Mouse (Mus musculus) stomach, postnatal 0 days (tissue): ENCODE measurements around the gene Sulf2. TPM values are rescaled to one million over a fixed set of nuclear protein-coding genes. Genes with fewer than 3 reads are reported as not detected.

Experiments
- ATAC-seq: fragments of 200-750 bp; cut with Nextera tagmentation; 2 replicates; pipeline ENCODE4 v1.8.0; 2017; ENCODE audit not compliant: low FRiP score, low TSS enrichment
- DNase-seq: peaks from one replicate; pipeline ENCODE4 v3.0.0-alpha.2; 2016; ENCODE audit warnings: low spot score
- H3K27ac ChIP-seq: fragments of 300-500 bp; sonication (generic); replicated peaks from 2 replicates; pipeline ENCODE4 v1.5.1; 2014; ENCODE audit warnings: mild to moderate bottlenecking, control low read depth
- H3K27me3 ChIP-seq: fragments of 300-500 bp; sonication (generic); 2 replicates; pipeline ENCODE4 v1.6.1; 2014; ENCODE audit warnings: low read length; ENCODE audit not compliant: control insufficient read depth, insufficient read depth
- H3K36me3 ChIP-seq: fragments of 300-500 bp; sonication (generic); 2 replicates; pipeline ENCODE4 v1.6.1; 2014; ENCODE audit warnings: low read length, mixed read lengths; ENCODE audit not compliant: control insufficient read depth, insufficient read depth
- H3K4me1 ChIP-seq: fragments of 300-500 bp; sonication (generic); replicated peaks from 2 replicates; pipeline ENCODE4 v1.6.1; 2014; ENCODE audit warnings: antibody characterized with exemption; ENCODE audit not compliant: control insufficient read depth, insufficient read depth
- H3K4me2 ChIP-seq: fragments of 300-500 bp; sonication (generic); replicated peaks from 2 replicates; pipeline ENCODE4 v1.6.1; 2014; ENCODE audit warnings: low read depth, mild to moderate bottlenecking, control low read depth, moderate library complexity
- H3K4me3 ChIP-seq: fragments of 300-500 bp; sonication (generic); 2 replicates; pipeline ENCODE4 v1.5.1; 2014; ENCODE audit warnings: low read depth, low read length, control low read depth
- H3K9ac ChIP-seq: fragments of 300-500 bp; sonication (generic); 2 replicates; pipeline ENCODE4 v1.6.1; 2014; ENCODE audit warnings: mild to moderate bottlenecking, low read length, control low read depth, mixed read lengths
- H3K9me3 ChIP-seq: fragments of 300-500 bp; sonication (generic); 2 replicates; pipeline ENCODE4 v1.6.1; 2016; ENCODE audit warnings: low read length; ENCODE audit not compliant: control insufficient read depth
- CTCF ChIP-seq: IDR thresholded peaks from 2 replicates; pipeline ENCODE4 v1.5.1; 2016; ENCODE audit warnings: antibody characterized with exemption, low read depth, mild to moderate bottlenecking, moderate library complexity
- EP300 ChIP-seq: optimal IDR thresholded peaks from 2 replicates; pipeline ENCODE3; 2016; ENCODE audit warnings: antibody characterized with exemption
- WGBS: fragments of 180-500 bp; shearing (Covaris S2); extraction: QIAGEN DNeasy Blood & Tissue Kit; methylation state at CpG from one replicate; pipeline ENCODE4 v1.1.7; 2014; 5-methylcytosine and 5-hydroxymethylcytosine counted together
- polyA plus RNA-seq: library from polyadenylated mRNA; unstranded; fragments of >200 nt; fragmentation: Nextera tagmentation; extraction: Ambion mirVana; gene quantifications from 2 replicates; pipeline ENCODE4 v1.2.1, GENCODE M21; 2015

Gene Sulf2
- polyA plus RNA-seq, 1 experiment from 2014 or later = 49.1 TPM

GRCm38 (mm10) chr2:166162160-166162559, 6.7 kb upstream of the Sulf2 start:
- TF ChIP-seq EP300 (no peak), CTCF (no peak)
- 53% methylated on average over 5 of the region's 5 CpGs for WGBS
- no peak overlapping the region for H3K4me2 ChIP-seq
- H3K27me3 ChIP-seq = no peaks in the 10 kb centered on the region
- H3K9ac ChIP-seq = no peak overlapping the region
- H3K36me3 ChIP-seq = no peaks in the 10 kb centered on the region
- no peaks in the 10 kb centered on the region for H3K9me3 ChIP-seq
- no peak for ATAC-seq
- H3K4me3 ChIP-seq = no peak overlapping the region
- no peaks in the 10 kb centered on the region for H3K4me1 ChIP-seq
- H3K27ac ChIP-seq = no peak overlapping the region
- DNase-seq = no peak

GRCm38 (mm10) chr2:166159276-166159675, 3.8 kb upstream of the Sulf2 start:
- ATAC-seq = no peak
- no peaks in the 10 kb centered on the region for H3K4me1 ChIP-seq
- 89% methylated on average over 7 of the region's 7 CpGs for WGBS

GRCm38 (mm10) chr2:166157767-166158561, 2.5 kb upstream of the Sulf2 start:
- no peak for DNase-seq
- H3K4me2 ChIP-seq = no peak overlapping the region
- no peak for TF ChIP-seq EP300
- TF ChIP-seq CTCF = no peak
- no peaks in the 10 kb centered on the region for H3K4me1 ChIP-seq
- no peaks in the 10 kb centered on the region for H3K27me3 ChIP-seq
- no peak for ATAC-seq
- no peaks in the 10 kb centered on the region for H3K36me3 ChIP-seq
- no peak overlapping the region for H3K4me3 ChIP-seq
- no peaks in the 10 kb centered on the region for H3K9me3 ChIP-seq
- H3K27ac ChIP-seq = peak overlapping the region; percentile 75
- 71% methylated on average over 12 of the region's 12 CpGs for WGBS
- no peak overlapping the region; the same call in 1 of the 2 replicates for H3K9ac ChIP-seq

More at GRCm38 (mm10) chr2:166159276-166159675, 3.8 kb upstream of the Sulf2 start:
- no peak overlapping the region for H3K4me3 ChIP-seq
- no peak overlapping the region for H3K4me2 ChIP-seq
- H3K36me3 ChIP-seq = no peaks in the 10 kb centered on the region
- TF ChIP-seq CTCF (peak; percentile 32), EP300 (no peak)
- DNase-seq = no peak
- H3K9ac ChIP-seq = no peak overlapping the region
- no peaks in the 10 kb centered on the region for H3K27me3 ChIP-seq
- H3K27ac ChIP-seq = no peak overlapping the region
- no peaks in the 10 kb centered on the region for H3K9me3 ChIP-seq

GRCm38 (mm10) chr2:166157144-166157543, 1.7 kb upstream of the Sulf2 start:
- H3K36me3 ChIP-seq = no peaks in the 10 kb centered on the region
- H3K4me2 ChIP-seq = no peak overlapping the region
- no peaks in the 10 kb centered on the region for H3K27me3 ChIP-seq
- peak; percentile 71 for ATAC-seq
- H3K9me3 ChIP-seq = no peaks in the 10 kb centered on the region
- 56% methylated on average over 2 of the region's 2 CpGs for WGBS
- no peak overlapping the region for H3K4me3 ChIP-seq
- H3K9ac ChIP-seq = no peak overlapping the region
- peak; percentile 57 for DNase-seq
- H3K4me1 ChIP-seq = no peaks in the 10 kb centered on the region; the same call in 1 of the 2 replicates
- no peak overlapping the region; the same call in 1 of the 2 replicates for H3K27ac ChIP-seq
- TF ChIP-seq EP300 (no peak), CTCF (no peak)

GRCm38 (mm10) chr2:166156122-166156521, 659 bp upstream of the Sulf2 start:
- Histone ChIP-seq H3K9me3 (no peaks in the 10 kb centered on the region), H3K27ac (peak overlapping the region; percentile 91; the same call in 1 of the 2 replicates), H3K27me3 (no peaks in the 10 kb centered on the region), H3K4me3 (no peak overlapping the region; the same call in 1 of the 2 replicates), H3K4me1 (peaks cover 3% of the 10 kb centered on the region), H3K36me3 (no peaks in the 10 kb centered on the region), H3K9ac (no peak overlapping the region; the same call in 1 of the 2 replicates), H3K4me2 (peak overlapping the region; percentile 96; the same call in 1 of the 2 replicates)
- WGBS = 13% methylated on average over 12 of the region's 12 CpGs
- DNase-seq (no peak), ATAC-seq (no peak)
- TF ChIP-seq CTCF (no peak), EP300 (no peak)
